ENCODE assay signal across 13 mouse cellular contexts in genomic region chr2:91033000-91033399, GRCm38 (mm10). TPM values are rescaled to one million over a fixed set of nuclear protein-coding genes. Genes with fewer than 3 reads are reported as not detected.
DNase-seq lines count a peak whose midpoint lies in the region; ATAC-seq and TF ChIP-seq lines count a peak whose summit lies in the region.
"Had no signal": no experiment of that assay in that cellular context is flagged by ENCODE, and none has a peak within 500 bp of the region (broad histone marks: within the 10 kb centered on the region; RNA-seq: fewer than 3 reads in every experiment).

No protein-coding gene starts in this region.

- TF ChIP-seq POLR2A in heart, adult 2 months (IDR thresholded peaks at IDR 0.05; ENCODE audit: insufficient read depth, low read depth, low read length), result no peak
- TF ChIP-seq POLR2A in brain, embryonic 14.5 days (IDR thresholded peaks at IDR 0.05; ENCODE audit: borderline replicate concordance, extremely low read depth, insufficient read depth, insufficient read length, poor library complexity, severe bottlenecking), result no peak

- H3K27me3 ChIP-seq in heart, adult 2 months (ENCODE audit: control insufficient read depth, insufficient read depth, low read length), result no peaks in the 10 kb centered on the region
- no peaks in the 10 kb centered on the region for H3K27me3 ChIP-seq in midbrain, postnatal 0 days (ENCODE audit: insufficient read depth, low read length)
- no peaks in the 10 kb centered on the region for H3K27me3 ChIP-seq in midbrain, embryonic 15.5 days (replicated peaks)

- peak; percentile 57 for TF ChIP-seq CTCF in heart, adult 2 months (IDR thresholded peaks at IDR 0.05)
- peak; percentile 35; the same call in 1 of the 2 replicates for TF ChIP-seq CTCF in midbrain, postnatal 0 days (IDR thresholded peaks at IDR 0.05)
- peak; percentile 10; the same call in 1 of the 2 replicates for TF ChIP-seq CTCF in brain, embryonic 14.5 days (IDR thresholded peaks at IDR 0.05; ENCODE audit: borderline replicate concordance, extremely low read depth, insufficient read depth, insufficient read length)

- H3K79me2 ChIP-seq in heart, adult 2 months (replicated peaks; ENCODE audit: control insufficient read depth, insufficient read depth, low read length), result no peaks in the 10 kb centered on the region

- no peaks in the 10 kb centered on the region for H3K36me3 ChIP-seq in heart, adult 2 months (ENCODE audit: control insufficient read depth, insufficient read depth, low read length)
- H3K36me3 ChIP-seq in midbrain, postnatal 0 days (ENCODE audit: insufficient read depth, low read length), result no peaks in the 10 kb centered on the region
- no peaks in the 10 kb centered on the region for H3K36me3 ChIP-seq in midbrain, embryonic 15.5 days (replicated peaks)

- H3K27ac ChIP-seq in heart, adult 2 months, result no peak overlapping the region
- no peak overlapping the region for H3K27ac ChIP-seq in midbrain, postnatal 0 days (ENCODE audit: low read depth, low read length)
- H3K27ac ChIP-seq in midbrain, embryonic 15.5 days, result no peak overlapping the region

- no peak overlapping the region for H3K9ac ChIP-seq in heart, adult 2 months (ENCODE audit: low read depth, low read length)
- no peak overlapping the region for H3K9ac ChIP-seq in midbrain, postnatal 0 days (replicated peaks; ENCODE audit: low read length, poor library complexity, severe bottlenecking)
- no peak overlapping the region for H3K9ac ChIP-seq in midbrain, embryonic 15.5 days

- H3K4me1 ChIP-seq in heart, adult 2 months (ENCODE audit: control insufficient read depth, insufficient read depth, low read length), result no peaks in the 10 kb centered on the region; the same call in 1 of the 2 replicates
- H3K4me1 ChIP-seq in midbrain, postnatal 0 days (ENCODE audit: insufficient read depth, low read length), result no peaks in the 10 kb centered on the region
- no peaks in the 10 kb centered on the region for H3K4me1 ChIP-seq in midbrain, embryonic 15.5 days

- no peak for ATAC-seq in midbrain, postnatal 0 days (ENCODE audit: low FRiP score)
- ATAC-seq in midbrain, embryonic 15.5 days (replicated peaks), result no peak
- ATAC-seq in megakaryocyte-erythroid progenitor cell, adult 5-6 weeks (replicated peaks; ENCODE audit: low FRiP score, low TSS enrichment, poor library complexity, severe bottlenecking), result no peak

- no peaks in the 10 kb centered on the region for H3K9me3 ChIP-seq in midbrain, postnatal 0 days (ENCODE audit: low read length)
- no peaks in the 10 kb centered on the region for H3K9me3 ChIP-seq in midbrain, embryonic 15.5 days

- H3K4me3 ChIP-seq in heart, adult 2 months, result no peak overlapping the region
- no peak overlapping the region for H3K4me3 ChIP-seq in midbrain, postnatal 0 days (ENCODE audit: low read depth, low read length)
- no peak overlapping the region for H3K4me3 ChIP-seq in midbrain, embryonic 15.5 days

- no peak for TF ChIP-seq EP300 in heart, adult 2 months (IDR thresholded peaks at IDR 0.05; ENCODE audit: insufficient read depth, low read depth, low read length)

- 26% methylated on average over 3 of the region's 3 CpGs for whole genome bisulfite sequencing in heart, adult 2 months
- WGBS in midbrain, postnatal 0 days, result 18% methylated on average over 3 of the region's 3 CpGs
- WGBS in midbrain, embryonic 15.5 days, result 13% methylated on average over 3 of the region's 3 CpGs

- DNase-seq in heart, adult 2 months, result no peak
- DNase-seq in heart, postnatal 14 days, result no peak
- no peak for DNase-seq in midbrain, postnatal 0 days (ENCODE audit: low spot score)
- no peak for DNase-seq in brain, embryonic 14.5 days (ENCODE audit: low read depth)
- DNase-seq in right cerebral cortex, adult 18-20 months, result no peak
- DNase-seq in adrenal gland, postnatal 36 days, result no peak
- DNase-seq: adrenal gland, postnatal 25 days; cerebellum, postnatal 14 days; gastrocnemius, postnatal 10 days; kidney, adult 9 months; layer of hippocampus, postnatal 36 days had no signal

- H3K4me2 ChIP-seq in midbrain, postnatal 0 days (ENCODE audit: low read depth, low read length, poor library complexity, severe bottlenecking), result no peak overlapping the region
- no peak overlapping the region for H3K4me2 ChIP-seq in midbrain, embryonic 15.5 days

- intact Hi-C loops in heart, adult 2 months (cut with DNase I), result loop anchor here (1.0 kb wide), 1 partner anchor 68 kb away; no protein-coding TSS in a partner anchor
- intact Hi-C loops in heart, postnatal 14 days (cut with DNase I), result no loop called here

RNA-seq across cellular contexts. Expression of gene Rapsn, which starts 2.4 kb away (rescaled TPM):
- total RNA-seq in heart, adult 2 months (2021), result 10 to 100 TPM; 15.9 to 16.8 TPM
- polyA plus RNA-seq in heart, adult 2 months (2012; rRNA removed), result 19.3 and 22.0 TPM in 2 replicates
- total RNA-seq in heart, postnatal 14 days (2021), result 10 to 100 TPM; 11.6 to 12.4 TPM
- total RNA-seq in midbrain, postnatal 0 days (2014; rRNA removed), result 1.7 and 2.4 TPM in 2 replicates
- 0.97 and 1.2 TPM in 2 replicates for polyA plus RNA-seq in midbrain, postnatal 0 days (2015; fragmentation: Nextera tagmentation; extraction: Ambion mirVana)
- 0.61 and 1.2 TPM in 2 replicates for polyA plus RNA-seq in midbrain, embryonic 15.5 days (2015; fragmentation: Nextera tagmentation; extraction: Ambion mirVana)
- 0.83 and 1.1 TPM in 2 replicates for polyA plus RNA-seq in brain, embryonic 14.5 days (2012; rRNA removed)
- 1 to 10 TPM; 1.5 to 2.3 TPM for total RNA-seq in adrenal gland, postnatal 36 days (2021)
- not detected in 2 replicates for total RNA-seq in megakaryocyte-erythroid progenitor cell, adult 5-6 weeks (2014; fragmentation: Nextera tagmentation)
- 0.80 TPM in 1 of 2 replicates, not detected in the other for total RNA-seq in megakaryocyte-erythroid progenitor cell, adult 5-6 weeks (2017)

RNA-seq across cellular contexts. Expression of gene Psmc3, which starts 20.8 kb away (rescaled TPM):
- total RNA-seq in heart, adult 2 months (2021), result 100 to 1,000 TPM; 216 to 252 TPM
- 112 and 141 TPM in 2 replicates for polyA plus RNA-seq in heart, adult 2 months (2012; rRNA removed)
- total RNA-seq in heart, postnatal 14 days (2021), result 100 to 1,000 TPM; 209 to 211 TPM
- total RNA-seq in midbrain, postnatal 0 days (2014; rRNA removed), result 166 and 183 TPM in 2 replicates
- 245 and 253 TPM in 2 replicates for polyA plus RNA-seq in midbrain, postnatal 0 days (2015; fragmentation: Nextera tagmentation; extraction: Ambion mirVana)
- 226 and 233 TPM in 2 replicates for polyA plus RNA-seq in midbrain, embryonic 15.5 days (2015; fragmentation: Nextera tagmentation; extraction: Ambion mirVana)
- polyA plus RNA-seq in brain, embryonic 14.5 days (2012; rRNA removed), result 159 and 160 TPM in 2 replicates
- total RNA-seq in adrenal gland, postnatal 36 days (2021), result 100 to 1,000 TPM; 193 to 228 TPM
- 172 and 200 TPM in 2 replicates for total RNA-seq in megakaryocyte-erythroid progenitor cell, adult 5-6 weeks (2014; fragmentation: Nextera tagmentation)
- 297 and 355 TPM in 2 replicates for total RNA-seq in megakaryocyte-erythroid progenitor cell, adult 5-6 weeks (2017)

RNA-seq across cellular contexts. Expression of gene Slc39a13, which starts 37.2 kb away (rescaled TPM):
- 10 to 100 TPM; 21.1 to 22.3 TPM for total RNA-seq in heart, adult 2 months (2021)
- 57.3 and 58.6 TPM in 2 replicates for polyA plus RNA-seq in heart, adult 2 months (2012; rRNA removed)
- 10 to 100 TPM; 24.7 to 25.5 TPM for total RNA-seq in heart, postnatal 14 days (2021)
- 34.1 and 40.3 TPM in 2 replicates for total RNA-seq in midbrain, postnatal 0 days (2014; rRNA removed)
- 22.7 and 26.3 TPM in 2 replicates for polyA plus RNA-seq in midbrain, postnatal 0 days (2015; fragmentation: Nextera tagmentation; extraction: Ambion mirVana)
- 35.7 and 36.8 TPM in 2 replicates for polyA plus RNA-seq in midbrain, embryonic 15.5 days (2015; fragmentation: Nextera tagmentation; extraction: Ambion mirVana)
- 50.7 and 58.1 TPM in 2 replicates for polyA plus RNA-seq in brain, embryonic 14.5 days (2012; rRNA removed)
- total RNA-seq in adrenal gland, postnatal 36 days (2021), result 10 to 100 TPM; 24.2 to 31.9 TPM
- total RNA-seq in megakaryocyte-erythroid progenitor cell, adult 5-6 weeks (2014; fragmentation: Nextera tagmentation), result 18.9 and 21.3 TPM in 2 replicates
- total RNA-seq in megakaryocyte-erythroid progenitor cell, adult 5-6 weeks (2017), result 6.4 and 10.6 TPM in 2 replicates

RNA-seq across cellular contexts. Expression of gene Spi1, which starts 49.2 kb away (rescaled TPM):
- total RNA-seq in heart, adult 2 months (2021), result 1 to 10 TPM; 3.7 to 6.2 TPM
- polyA plus RNA-seq in heart, adult 2 months (2012; rRNA removed), result 10.2 and 17.2 TPM in 2 replicates
- total RNA-seq in heart, postnatal 14 days (2021), result 1 to 10 TPM; 4.1 TPM
- 4.4 and 10.0 TPM in 2 replicates for total RNA-seq in midbrain, postnatal 0 days (2014; rRNA removed)
- polyA plus RNA-seq in midbrain, postnatal 0 days (2015; fragmentation: Nextera tagmentation; extraction: Ambion mirVana), result 4.0 and 4.2 TPM in 2 replicates
- 3.3 and 4.2 TPM in 2 replicates for polyA plus RNA-seq in midbrain, embryonic 15.5 days (2015; fragmentation: Nextera tagmentation; extraction: Ambion mirVana)
- 5.1 and 5.3 TPM in 2 replicates for polyA plus RNA-seq in brain, embryonic 14.5 days (2012; rRNA removed)
- total RNA-seq in adrenal gland, postnatal 36 days (2021), result 1 to 10 TPM; 3.0 to 7.6 TPM
- total RNA-seq in megakaryocyte-erythroid progenitor cell, adult 5-6 weeks (2014; fragmentation: Nextera tagmentation), result 5.9 and 10.4 TPM in 2 replicates
- 3.7 and 8.8 TPM in 2 replicates for total RNA-seq in megakaryocyte-erythroid progenitor cell, adult 5-6 weeks (2017)
